Mouse (Mus musculus): Measurements from ENCODE around the gene Klk7. TPM values are rescaled to one million over a fixed set of nuclear protein-coding genes. Genes with fewer than 3 reads are reported as not detected.

Gene Klk7
- polyA plus RNA-seq, 1 experiment: not detected

GRCm38 (mm10) chr7:43780241-43780640, 30.9 kb upstream of the Klk7 start:
- Histone ChIP-seq H3K4me3 (ENCODE audit: extremely low read depth, insufficient read depth, insufficient read length) (no peak overlapping the region), H3K27ac (ENCODE audit: insufficient read depth, low read length) (no peak overlapping the region), H3K36me3 (ENCODE audit: control insufficient read depth, insufficient read depth, low read length) (no peaks in the 10 kb centered on the region), H3K27me3 (ENCODE audit: control insufficient read depth, insufficient read depth, low read length) (no peaks in the 10 kb centered on the region), H3K4me1 (ENCODE audit: control insufficient read depth, insufficient read depth, insufficient read length) (peaks cover 2% of the 10 kb centered on the region)
- DNase-seq (ENCODE audit: low read depth in 1 of 2, low spot score in 2 of 2): no peak
- 71% methylated on average over 6 of the region's 6 CpGs for WGBS
- no peak for TF ChIP-seq POLR2A (IDR thresholded peaks at IDR 0.05; ENCODE audit: low read depth, low read length)
- TF ChIP-seq CTCF (IDR thresholded peaks at IDR 0.05; ENCODE audit: extremely low read depth, insufficient read depth, insufficient read length, insufficient replicate concordance): no peak

- no peaks in the 10 kb centered on the region for H3K27me3 ChIP-seq (ENCODE audit: control insufficient read depth, insufficient read depth, low read length)
- no peak within 1 kb of the TSS for H3K27ac ChIP-seq (ENCODE audit: insufficient read depth, low read length)
- TF ChIP-seq POLR2A (IDR thresholded peaks at IDR 0.05; ENCODE audit: low read depth, low read length) (no peak), CTCF (IDR thresholded peaks at IDR 0.05; ENCODE audit: extremely low read depth, insufficient read depth, insufficient read length, insufficient replicate concordance) (no peak)
- no peak within 1 kb of the TSS for H3K4me3 ChIP-seq (ENCODE audit: extremely low read depth, insufficient read depth, insufficient read length)
- no peaks in the 10 kb centered on the region for H3K36me3 ChIP-seq (ENCODE audit: control insufficient read depth, insufficient read depth, low read length)
- WGBS: 44% methylated on average over 5 of the region's 5 CpGs
- H3K4me1 ChIP-seq (ENCODE audit: control insufficient read depth, insufficient read depth, insufficient read length): peaks cover 2% of the 10 kb centered on the region
- no peak for DNase-seq (ENCODE audit: low read depth in 1 of 2, low spot score in 2 of 2)
Observed at GRCm38 (mm10) chr7:43780746-43781145, 30.3 kb upstream of the Klk7 start, which contains the start of gene Klk10. Klk10 (plus strand) TSS chr7:43781035.

- TF ChIP-seq CTCF (IDR thresholded peaks at IDR 0.05; ENCODE audit: extremely low read depth, insufficient read depth, insufficient read length, insufficient replicate concordance) (no peak), POLR2A (IDR thresholded peaks at IDR 0.05; ENCODE audit: low read depth, low read length) (no peak)
- Histone ChIP-seq H3K27ac (ENCODE audit: insufficient read depth, low read length) (no peak overlapping the region), H3K36me3 (ENCODE audit: control insufficient read depth, insufficient read depth, low read length) (no peaks in the 10 kb centered on the region), H3K4me1 (ENCODE audit: control insufficient read depth, insufficient read depth, insufficient read length) (peaks cover 2% of the 10 kb centered on the region), H3K4me3 (ENCODE audit: extremely low read depth, insufficient read depth, insufficient read length) (no peak overlapping the region), H3K27me3 (ENCODE audit: control insufficient read depth, insufficient read depth, low read length) (no peaks in the 10 kb centered on the region)
- DNase-seq (ENCODE audit: low read depth in 1 of 2, low spot score in 2 of 2): no peak
- WGBS: 93% methylated on average over 11 of the region's 11 CpGs
Observed at GRCm38 (mm10) chr7:43781541-43781940, 29.6 kb upstream of the Klk7 start.

- Histone ChIP-seq H3K4me3 (ENCODE audit: extremely low read depth, insufficient read depth, insufficient read length) (peak overlapping the region; percentile 35; the same call in 1 of the 2 replicates), H3K36me3 (ENCODE audit: control insufficient read depth, insufficient read depth, low read length) (no peaks in the 10 kb centered on the region), H3K27ac (ENCODE audit: insufficient read depth, low read length) (no peak overlapping the region), H3K27me3 (ENCODE audit: control insufficient read depth, insufficient read depth, low read length) (no peaks in the 10 kb centered on the region), H3K4me1 (ENCODE audit: control insufficient read depth, insufficient read depth, insufficient read length) (peaks cover 2% of the 10 kb centered on the region)
- peak in 1 of 2 experiments; percentile 53 for DNase-seq (ENCODE audit: low read depth in 1 of 2, low spot score in 2 of 2)
- WGBS: 10% methylated on average over 36 of the region's 36 CpGs
- TF ChIP-seq POLR2A (IDR thresholded peaks at IDR 0.05; ENCODE audit: low read depth, low read length) (no peak), CTCF (IDR thresholded peaks at IDR 0.05; ENCODE audit: extremely low read depth, insufficient read depth, insufficient read length, insufficient replicate concordance) (peak; percentile 53; the same call in 1 of the 2 replicates)
Observed at GRCm38 (mm10) chr7:43782275-43783265, 28.5 kb upstream of the Klk7 start.

- Histone ChIP-seq H3K4me1 (ENCODE audit: control insufficient read depth, insufficient read depth, insufficient read length) (peaks cover 2% of the 10 kb centered on the region), H3K27me3 (ENCODE audit: control insufficient read depth, insufficient read depth, low read length) (no peaks in the 10 kb centered on the region), H3K4me3 (ENCODE audit: extremely low read depth, insufficient read depth, insufficient read length) (no peak overlapping the region), H3K36me3 (ENCODE audit: control insufficient read depth, insufficient read depth, low read length) (no peaks in the 10 kb centered on the region), H3K27ac (ENCODE audit: insufficient read depth, low read length) (no peak overlapping the region)
- TF ChIP-seq POLR2A (IDR thresholded peaks at IDR 0.05; ENCODE audit: low read depth, low read length): no peak
- no peak for TF ChIP-seq CTCF (IDR thresholded peaks at IDR 0.05; ENCODE audit: extremely low read depth, insufficient read depth, insufficient read length, insufficient replicate concordance)
- 81% methylated on average over 1 of the region's 1 CpGs for WGBS
- no peak for DNase-seq (ENCODE audit: low read depth in 1 of 2, low spot score in 2 of 2)
Observed at GRCm38 (mm10) chr7:43785286-43785685, 25.8 kb upstream of the Klk7 start.

GRCm38 (mm10) chr7:43788096-43788495, 23.0 kb upstream of the Klk7 start:
- Histone ChIP-seq H3K27ac (ENCODE audit: insufficient read depth, low read length) (no peak overlapping the region), H3K27me3 (ENCODE audit: control insufficient read depth, insufficient read depth, low read length) (no peaks in the 10 kb centered on the region), H3K36me3 (ENCODE audit: control insufficient read depth, insufficient read depth, low read length) (no peaks in the 10 kb centered on the region), H3K4me1 (ENCODE audit: control insufficient read depth, insufficient read depth, insufficient read length) (no peaks in the 10 kb centered on the region), H3K4me3 (ENCODE audit: extremely low read depth, insufficient read depth, insufficient read length) (no peak overlapping the region)
- 77% methylated on average over 3 of the region's 3 CpGs for WGBS
- TF ChIP-seq CTCF (IDR thresholded peaks at IDR 0.05; ENCODE audit: extremely low read depth, insufficient read depth, insufficient read length, insufficient replicate concordance) (no peak), POLR2A (IDR thresholded peaks at IDR 0.05; ENCODE audit: low read depth, low read length) (no peak)
- DNase-seq (ENCODE audit: low read depth in 1 of 2, low spot score in 2 of 2): no peak

- no peaks in the 10 kb centered on the region for H3K36me3 ChIP-seq (ENCODE audit: control insufficient read depth, insufficient read depth, low read length)
- H3K4me3 ChIP-seq (ENCODE audit: extremely low read depth, insufficient read depth, insufficient read length): no peak overlapping the region
- H3K4me1 ChIP-seq (ENCODE audit: control insufficient read depth, insufficient read depth, insufficient read length): no peaks in the 10 kb centered on the region
- no peaks in the 10 kb centered on the region for H3K27me3 ChIP-seq (ENCODE audit: control insufficient read depth, insufficient read depth, low read length)
- H3K27ac ChIP-seq (ENCODE audit: insufficient read depth, low read length): no peak overlapping the region
- 60% methylated on average over 2 of the region's 2 CpGs for WGBS
- DNase-seq (ENCODE audit: low read depth in 1 of 2, low spot score in 2 of 2): no peak
- TF ChIP-seq POLR2A (IDR thresholded peaks at IDR 0.05; ENCODE audit: low read depth, low read length) (no peak), CTCF (IDR thresholded peaks at IDR 0.05; ENCODE audit: extremely low read depth, insufficient read depth, insufficient read length, insufficient replicate concordance) (no peak)
Observed at GRCm38 (mm10) chr7:43789295-43789694, 21.8 kb upstream of the Klk7 start.

Measured in spleen, adult 2 months (tissue).